Mouse (Mus musculus) stomach, adult 2 months (tissue): ENCODE data around the gene Sirt7. TPM values are rescaled to one million over a fixed set of nuclear protein-coding genes. Genes with fewer than 3 reads are reported as not detected.

Experiments used
- polyA plus RNA-seq: library from polyadenylated mRNA; depleted of rRNA; stranded (reverse); fragments of >200 nt; gene quantifications from 2 replicates; pipeline ENCODE4 v1.2.3, GENCODE M21; 2012; rRNA removed

Gene Sirt7
- polyA plus RNA-seq: 51.2 and 54.2 TPM in 2 replicates

DNA sequence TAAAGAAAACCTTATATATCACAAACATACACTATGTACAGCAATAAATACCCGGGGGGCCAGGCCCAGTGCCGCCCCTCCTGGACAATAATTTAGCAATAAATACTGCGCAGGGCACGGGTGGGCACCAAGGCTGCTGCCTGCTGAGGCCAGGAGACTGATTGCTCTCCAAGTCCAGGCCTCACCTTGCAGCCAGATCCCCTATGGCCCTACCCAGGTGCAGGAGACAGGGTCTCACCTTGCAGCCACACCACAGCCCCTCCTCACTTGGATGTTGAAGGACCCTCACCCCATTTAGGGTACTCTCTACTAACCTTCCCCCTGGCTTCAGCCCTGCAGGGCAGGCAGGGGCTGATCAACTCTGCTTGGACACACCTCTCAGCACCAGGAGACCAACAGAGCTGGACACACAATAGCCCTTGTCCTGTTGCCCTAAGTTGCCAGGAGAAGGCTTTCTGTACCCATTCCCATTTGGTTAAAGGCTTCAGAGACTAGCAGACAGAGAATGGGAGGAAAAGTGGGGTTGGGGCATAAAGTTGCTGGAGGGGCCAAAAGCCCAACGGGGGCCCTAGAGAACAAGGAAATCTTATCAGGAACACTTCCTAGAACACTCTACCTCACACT lies at the start of gene Sirt7:
Gene Sirt7 (minus strand): TSS at position 89 of the 624 bp plus-strand sequence.

DNA sequence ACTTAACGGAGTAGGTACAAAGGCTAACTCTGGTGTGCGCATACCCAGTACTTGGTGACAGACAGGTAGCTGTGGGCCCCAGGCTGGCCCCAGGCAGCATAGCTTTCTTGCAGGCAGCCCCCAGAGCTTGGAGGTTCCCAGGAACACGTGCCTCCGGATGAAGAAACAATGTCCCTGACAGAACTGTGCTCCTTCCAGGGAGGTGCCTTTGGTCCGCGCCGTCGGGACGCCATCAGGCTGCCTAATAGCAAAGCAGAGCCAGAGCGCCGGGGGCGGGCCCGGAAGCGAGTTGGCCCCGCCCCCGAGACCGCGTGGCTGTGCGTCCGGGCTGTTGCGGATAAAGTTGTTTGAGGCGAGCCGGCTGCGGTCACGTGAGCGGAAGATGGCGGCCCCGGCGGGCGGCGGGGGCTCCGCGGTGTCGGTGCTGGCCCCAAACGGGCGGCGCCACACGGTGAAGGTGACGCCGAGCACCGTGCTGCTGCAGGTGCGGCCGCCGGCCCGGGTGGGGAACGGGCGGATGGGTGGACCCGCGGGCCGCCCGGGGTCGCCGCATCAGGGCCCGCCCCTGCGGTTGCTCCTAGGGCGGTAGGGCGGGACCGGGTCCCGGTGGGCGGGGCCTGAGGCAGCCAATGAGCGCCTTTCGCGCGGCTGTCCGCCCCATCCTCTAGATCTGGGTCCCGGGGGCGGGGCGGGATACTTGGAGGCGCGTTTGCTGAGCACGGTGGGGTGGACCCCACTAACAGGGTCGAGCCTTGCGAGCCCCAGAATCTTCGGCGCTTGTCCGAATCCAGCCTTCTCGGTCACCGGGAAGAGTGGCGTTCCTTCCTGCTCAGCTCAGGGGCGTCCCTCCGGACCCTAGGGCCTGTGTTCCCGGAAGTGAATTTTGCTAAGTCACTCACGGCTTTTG lies 47.9 kb upstream of the Sirt7 start, which contains the start of gene Aspscr1:
Gene Aspscr1 (plus strand): TSS at position 287 of the 907 bp plus-strand sequence.

DNA sequence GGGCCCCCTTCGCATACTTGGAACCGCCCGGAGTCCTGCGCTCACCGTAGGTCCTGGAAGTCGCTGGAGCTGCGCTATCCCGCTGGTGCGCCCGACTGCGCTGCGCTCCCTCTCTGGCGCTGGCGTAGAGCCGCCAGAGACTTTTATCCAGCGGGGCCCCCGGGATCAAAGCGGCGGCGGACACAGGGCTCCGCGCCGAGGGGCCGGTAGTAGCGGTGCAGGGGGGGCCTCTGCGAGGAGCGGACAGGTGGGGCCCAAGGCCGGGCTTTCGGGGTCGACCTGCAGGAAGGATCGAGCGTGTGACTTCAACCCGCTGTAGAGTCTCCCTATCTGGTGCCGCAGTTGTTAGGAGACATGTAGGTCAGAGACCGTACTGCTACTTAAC lies 36.0 kb upstream of the Sirt7 start, which contains the start of gene Notum:
Gene Notum (minus strand): TSS at position 100 of the 385 bp plus-strand sequence.

DNA sequence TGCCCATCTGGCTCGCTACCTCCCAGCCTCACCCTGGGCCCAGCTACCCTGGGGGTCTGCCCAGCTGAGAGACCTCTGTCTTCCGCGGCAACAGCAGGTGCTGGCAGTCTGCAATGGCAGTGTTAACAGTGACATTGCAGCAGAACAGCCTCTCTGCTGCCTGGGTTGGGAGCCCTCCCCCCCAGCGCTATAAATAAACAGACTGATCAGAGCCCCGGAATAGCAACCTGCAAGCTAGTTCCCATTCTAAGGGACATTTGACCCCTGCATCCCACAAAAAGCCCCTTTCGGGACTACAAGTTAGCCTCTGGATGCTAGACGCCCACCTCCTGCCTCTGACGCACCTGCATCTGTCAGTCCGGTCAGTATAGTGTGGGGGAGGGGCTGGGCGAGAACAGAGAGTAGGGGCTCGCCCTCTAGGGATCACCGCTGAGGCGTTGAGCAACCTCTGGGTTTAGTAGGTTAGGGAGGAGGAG lies 23.0 kb upstream of the Sirt7 start, which contains the start of gene Myadml2:
Gene Myadml2 (minus strand): TSS at position 158 of the 476 bp plus-strand sequence.

DNA sequence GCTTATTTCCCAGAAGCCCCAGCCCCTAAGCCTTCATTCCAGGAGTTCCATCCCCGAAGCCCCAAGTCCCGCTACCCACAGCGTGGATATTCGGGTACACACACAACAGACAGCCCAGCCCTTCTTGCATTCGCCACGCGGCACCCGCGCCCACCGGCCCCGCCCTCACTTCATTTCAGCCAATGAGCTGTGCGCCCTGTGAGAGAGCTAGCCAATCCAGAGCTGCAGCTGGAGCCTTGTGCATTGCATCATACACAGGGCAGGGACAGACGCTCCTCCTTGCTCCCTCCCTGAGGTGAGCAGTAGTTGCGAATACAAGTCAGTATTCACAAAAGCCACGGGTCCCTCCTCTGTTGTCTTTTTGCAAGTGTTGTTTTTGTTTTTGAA lies 18.6 kb upstream of the Sirt7 start, which contains the start of gene Pycr1:
Gene Pycr1 (minus strand): TSS at position 169 of the 387 bp plus-strand sequence.

DNA sequence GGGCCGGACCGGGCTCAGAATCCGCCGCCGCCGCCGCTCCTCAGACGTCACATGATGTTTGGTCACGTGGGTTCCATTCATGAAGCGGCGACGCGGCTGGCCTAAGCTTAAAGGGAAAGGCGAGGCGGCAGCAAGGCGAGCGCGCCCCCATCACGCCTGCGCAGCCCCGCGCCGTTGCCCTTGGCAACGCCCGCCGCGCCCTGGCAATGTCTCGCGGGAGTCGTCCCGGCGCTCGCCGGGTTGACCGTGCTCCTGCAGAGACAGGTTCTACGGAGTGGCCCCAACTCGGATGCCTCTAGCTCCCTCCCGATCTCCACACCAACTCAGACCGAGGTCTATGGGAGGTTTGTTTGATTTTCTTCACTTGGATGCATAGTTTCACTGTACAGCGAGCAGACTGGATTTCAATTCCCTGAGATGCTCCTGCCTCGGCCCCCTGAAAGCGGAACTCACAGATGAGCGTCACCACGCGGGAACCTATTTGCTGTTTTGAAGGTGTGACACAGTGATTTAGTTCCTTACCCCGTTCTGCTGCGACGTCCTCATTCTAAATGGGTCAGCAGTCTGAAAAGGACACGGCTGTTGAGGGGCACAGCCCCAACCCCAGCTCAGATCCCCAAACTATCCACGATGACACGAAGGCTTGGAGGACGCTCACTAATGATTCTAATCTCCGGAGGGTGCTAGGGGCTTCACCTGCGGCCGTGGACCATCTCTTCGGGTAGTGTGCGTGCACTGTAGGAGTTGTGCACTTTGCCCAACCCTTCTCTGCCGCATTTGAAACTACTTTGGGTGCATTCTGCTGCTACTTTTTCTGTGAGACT lies 8.7 kb upstream of the Sirt7 start, which contains the start of gene Mafg:
Gene Mafg (minus strand): TSS at position 81 of the 824 bp plus-strand sequence.

DNA sequence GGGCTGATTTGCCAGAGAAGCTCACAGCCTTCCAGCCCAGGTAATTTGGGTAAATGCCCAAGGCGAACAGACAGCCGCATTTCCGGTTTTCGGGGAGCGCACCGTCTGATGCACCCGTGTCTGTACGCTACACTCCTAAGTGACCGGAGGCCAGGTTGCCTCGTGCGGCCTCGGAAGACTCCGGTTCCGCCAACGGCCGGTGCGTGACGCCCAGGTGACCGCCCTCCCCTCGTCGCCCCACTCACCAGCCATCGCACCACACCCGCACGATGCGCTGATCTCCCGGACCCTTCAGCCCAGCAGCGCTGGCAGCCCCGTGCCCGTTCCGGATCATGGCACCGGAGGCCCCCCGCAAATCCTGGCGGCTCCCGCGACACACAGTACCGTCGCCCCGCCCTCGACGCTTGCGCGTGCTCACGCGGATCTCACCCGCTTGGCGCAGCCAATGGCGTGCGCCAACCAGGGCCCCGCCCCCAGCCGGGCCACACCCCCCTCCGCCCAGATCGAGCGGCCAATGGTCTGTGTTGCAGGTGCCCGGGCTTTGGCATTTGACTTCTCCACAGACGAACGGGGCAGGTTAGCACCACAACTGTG lies 7.4 kb downstream of the Sirt7 start, which contains the start of gene Pcyt2:
Gene Pcyt2 (minus strand): TSS at position 418 of the 594 bp plus-strand sequence.

DNA sequence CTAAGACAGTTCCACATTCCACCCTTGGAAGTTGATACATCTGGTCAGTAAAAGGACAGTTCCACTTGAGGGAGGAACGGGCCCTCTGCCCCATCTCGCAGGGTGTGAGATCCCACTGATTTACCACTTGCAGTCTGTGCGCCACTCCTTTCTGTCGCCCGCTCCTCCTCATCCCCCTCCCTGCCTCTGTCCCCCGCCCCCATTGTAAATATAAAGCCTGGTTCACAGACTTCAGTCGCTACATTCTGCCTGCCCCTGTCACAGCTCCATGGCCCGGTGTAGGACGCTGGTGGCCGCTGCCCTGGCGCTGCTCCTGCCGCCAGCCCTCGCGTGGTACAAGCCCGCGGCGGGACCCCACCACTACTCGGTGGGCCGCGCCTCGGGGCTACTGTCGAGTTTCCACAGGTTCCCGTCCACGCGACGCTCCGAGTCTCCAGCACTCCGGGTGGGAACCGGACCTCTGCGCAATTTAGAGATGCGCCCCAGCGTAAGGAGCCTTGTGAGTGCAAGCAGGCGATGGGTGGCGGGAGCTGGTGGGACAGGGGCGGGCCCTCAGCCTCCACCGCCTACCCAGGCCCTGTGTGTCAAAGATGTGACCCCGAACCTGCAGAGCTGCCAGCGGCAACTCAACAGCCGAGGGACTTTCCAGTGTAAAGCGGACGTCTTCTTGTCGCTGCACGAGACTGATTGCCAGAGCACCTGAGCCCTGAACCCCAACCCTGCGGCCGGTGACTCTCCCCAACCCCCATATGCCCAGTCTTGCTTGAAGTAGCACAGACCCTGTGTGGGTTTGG lies 16.6 kb downstream of the Sirt7 start, which contains the start of gene Npb:
Gene Npb (plus strand): TSS at position 237 of the 794 bp plus-strand sequence.

DNA sequence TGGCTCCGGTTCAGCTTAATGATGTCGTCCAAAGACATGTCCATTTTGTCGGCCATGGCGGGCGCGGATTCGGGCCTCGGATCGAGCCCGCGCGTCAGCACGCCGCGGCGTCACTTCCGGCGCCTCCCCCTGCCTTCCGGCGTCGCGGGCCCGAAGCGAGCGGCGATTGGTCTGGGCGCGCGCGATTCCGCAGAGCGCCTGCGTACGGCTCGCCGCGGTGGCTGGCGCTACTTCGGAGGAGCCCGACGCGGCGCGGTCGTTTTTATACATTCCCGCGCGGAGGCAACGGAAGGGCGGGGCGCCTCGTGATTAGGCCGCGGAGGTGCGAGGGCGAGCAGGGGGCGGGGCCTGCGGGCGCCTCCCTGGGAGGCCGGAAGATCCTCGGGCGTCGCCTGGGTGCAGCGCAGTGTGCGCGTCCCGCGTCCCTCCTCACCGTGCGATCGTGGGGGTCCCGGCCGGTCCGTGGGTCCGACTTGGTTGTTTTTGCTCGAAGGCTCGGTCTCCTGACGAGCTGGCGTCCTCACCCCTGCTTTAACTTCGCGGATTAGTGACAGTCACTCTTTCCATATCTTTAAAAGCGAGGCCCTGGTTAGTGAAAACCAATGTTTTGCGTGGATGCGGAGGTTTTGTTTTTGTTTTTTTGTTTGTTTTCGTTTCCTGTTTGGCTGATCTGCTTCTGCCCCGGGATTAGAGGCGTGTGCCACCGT lies 26.6 kb downstream of the Sirt7 start, which contains the start of the genes Alyref and Anapc11:
Gene Alyref (minus strand): TSS at position 83 of the 707 bp plus-strand sequence.
Gene Anapc11 (plus strand): TSS at position 139 of the 707 bp plus-strand sequence.

DNA sequence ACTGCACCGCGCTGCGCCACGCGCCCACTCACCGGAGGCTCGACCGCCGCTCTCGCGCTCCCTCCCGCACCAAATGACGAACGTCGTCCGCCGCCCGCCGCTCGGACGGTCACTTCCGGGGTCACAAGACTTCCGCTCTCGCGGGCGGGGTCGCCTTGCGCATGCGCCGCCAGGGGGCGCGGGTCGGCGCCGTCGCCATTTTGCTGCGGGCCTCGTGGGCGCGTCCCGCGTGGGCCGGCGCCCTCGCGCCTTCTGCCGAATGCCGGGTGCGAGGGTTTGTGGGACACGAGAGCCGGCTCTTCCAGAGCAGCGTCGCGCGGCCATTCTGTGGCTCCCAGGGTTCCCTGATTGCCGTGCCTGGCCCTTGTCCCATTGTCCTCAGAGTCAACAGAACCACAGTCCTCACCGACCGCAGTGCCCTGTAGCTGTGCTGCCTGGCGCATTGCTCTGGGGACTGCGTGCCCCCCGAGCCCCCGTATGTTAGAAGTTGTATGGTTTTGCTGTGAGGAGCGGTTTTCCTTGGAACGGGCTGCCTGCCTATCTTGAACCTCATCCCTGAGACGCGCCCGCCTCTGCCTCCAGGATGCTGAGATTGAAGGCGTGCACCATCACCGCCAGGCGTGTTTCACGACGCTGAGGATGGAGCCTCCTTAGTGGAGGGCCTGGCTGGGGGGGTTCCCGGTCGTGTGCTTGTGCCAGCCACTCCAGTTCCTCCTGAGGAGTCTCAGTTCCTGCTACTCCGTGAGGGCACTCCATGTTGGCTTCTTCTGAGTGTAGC lies 43.4 kb downstream of the Sirt7 start, which contains the start of gene Arhgdia:
Gene Arhgdia (minus strand): TSS at position 135 of the 778 bp plus-strand sequence.

DNA sequence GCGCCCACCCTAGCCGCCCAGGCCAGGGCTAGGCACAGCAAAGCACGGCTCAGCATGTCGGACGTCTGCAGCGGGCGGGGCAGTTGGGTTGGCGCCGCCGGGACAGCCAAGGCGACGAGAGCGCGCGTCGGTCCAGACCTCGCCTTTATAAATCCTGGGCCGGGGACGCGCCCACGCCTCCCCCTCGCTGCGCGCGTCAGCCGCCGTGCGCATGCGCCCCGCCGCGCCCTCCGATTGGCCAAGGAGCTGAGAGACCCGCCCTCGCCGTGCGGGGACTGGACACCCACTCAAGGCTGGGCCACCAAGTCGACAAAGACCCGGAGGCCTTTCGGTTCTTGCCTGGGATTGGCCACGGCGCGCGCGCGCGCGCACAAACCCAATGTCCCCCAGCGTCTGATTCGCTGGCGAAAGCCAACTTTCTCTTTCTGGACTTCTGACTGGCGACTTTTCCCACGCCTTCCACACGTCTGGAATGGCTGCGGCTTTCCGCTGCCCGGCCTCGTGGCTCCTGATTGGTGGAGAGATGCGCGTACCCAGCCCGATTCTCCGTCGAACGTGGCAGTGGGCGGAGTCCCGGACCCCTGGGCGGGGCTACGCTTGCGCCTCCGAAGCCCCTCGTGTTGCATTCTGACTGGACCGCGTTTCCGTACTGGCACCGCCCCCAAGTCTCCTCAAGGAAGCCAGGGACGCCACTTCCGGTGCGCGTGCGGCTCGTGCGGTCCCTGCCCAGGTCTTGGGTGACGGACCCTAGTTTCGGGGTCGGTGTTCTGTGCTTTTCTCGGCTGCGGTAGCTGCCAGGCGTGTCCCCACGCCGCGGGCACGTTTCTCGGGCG lies 52.1 kb downstream of the Sirt7 start, which contains the start of gene P4hb:
Gene P4hb (minus strand): TSS at position 502 of the 833 bp plus-strand sequence.

Other genes with a start within 250 kb of the Sirt7 start
- gene Faap100, start 246.5 kb downstream of the Sirt7 start, polyA plus RNA-seq: 31.6 and 51.6 TPM in 2 replicates
- 28.8 and 32.2 TPM in 2 replicates for gene Nploc4, start 187.5 kb downstream of the Sirt7 start, polyA plus RNA-seq
- not detected in 2 replicates for gene Tspan10, start 182.6 kb downstream of the Sirt7 start, polyA plus RNA-seq
- 0.18 and 0.35 TPM in 2 replicates for gene Pde6g, start 171.7 kb downstream of the Sirt7 start, polyA plus RNA-seq
- gene Oxld1, start 167.2 kb downstream of the Sirt7 start, polyA plus RNA-seq: 15.7 and 34.1 TPM in 2 replicates
- gene Ccdc137, start 167.1 kb downstream of the Sirt7 start, polyA plus RNA-seq: 3.0 and 4.9 TPM in 2 replicates
- 7.5 and 11.8 TPM in 2 replicates for gene Arl16, start 157.6 kb downstream of the Sirt7 start, polyA plus RNA-seq
- 83.7 and 108 TPM in 2 replicates for gene Mrpl12, start 140.6 kb downstream of the Sirt7 start, polyA plus RNA-seq
- 158 and 235 TPM in 2 replicates for gene Slc25a10, start 133.4 kb downstream of the Sirt7 start, polyA plus RNA-seq
- 0.55 and 0.69 TPM in 2 replicates for gene Gcgr, start 94.5 kb downstream of the Sirt7 start, polyA plus RNA-seq
- 40.9 and 56.7 TPM in 2 replicates for gene Mcrip1, start 75.5 kb downstream of the Sirt7 start, polyA plus RNA-seq
- 1.6 and 1.8 TPM in 2 replicates for gene Ppp1r27, start 74.1 kb downstream of the Sirt7 start, polyA plus RNA-seq
- 153 and 166 TPM in 2 replicates for gene P4hb, start 52.0 kb downstream of the Sirt7 start, polyA plus RNA-seq
- gene Arhgdia, start 43.6 kb downstream of the Sirt7 start, polyA plus RNA-seq: 426 and 509 TPM in 2 replicates
- 5.8 and 8.6 TPM in 2 replicates for gene Alyref, start 26.9 kb downstream of the Sirt7 start, polyA plus RNA-seq
- 72.4 and 94.8 TPM in 2 replicates for gene Anapc11, start 26.8 kb downstream of the Sirt7 start, polyA plus RNA-seq
- 58.0 and 94.3 TPM in 2 replicates for gene Npb, start 16.8 kb downstream of the Sirt7 start, polyA plus RNA-seq
- 138 and 161 TPM in 2 replicates for gene Pcyt2, start 7.3 kb downstream of the Sirt7 start, polyA plus RNA-seq
- gene Mafg, start 8.4 kb upstream of the Sirt7 start, polyA plus RNA-seq: 21.0 and 21.3 TPM in 2 replicates
- gene Pycr1, start 18.5 kb upstream of the Sirt7 start, polyA plus RNA-seq: 29.3 and 57.1 TPM in 2 replicates
- 0.97 and 1.2 TPM in 2 replicates for gene Myadml2, start 22.9 kb upstream of the Sirt7 start, polyA plus RNA-seq
- gene Notum, start 35.9 kb upstream of the Sirt7 start, polyA plus RNA-seq: 1.1 and 1.4 TPM in 2 replicates
- 70.2 and 73.5 TPM in 2 replicates for gene Aspscr1, start 47.7 kb upstream of the Sirt7 start, polyA plus RNA-seq
- 41.1 and 48.0 TPM in 2 replicates for gene Cenpx, start 88.5 kb upstream of the Sirt7 start, polyA plus RNA-seq
- 13.7 and 15.6 TPM in 2 replicates for gene Lrrc45, start 88.7 kb upstream of the Sirt7 start, polyA plus RNA-seq
- gene Rac3, start 96.2 kb upstream of the Sirt7 start, polyA plus RNA-seq: 7.0 and 10.6 TPM in 2 replicates
- gene Dcxr, start 102.0 kb upstream of the Sirt7 start, polyA plus RNA-seq: 54.6 and 59.7 TPM in 2 replicates
- gene Cbr2, start 106.9 kb upstream of the Sirt7 start, polyA plus RNA-seq: 69.9 and 82.3 TPM in 2 replicates
- 0.87 and 18.1 TPM in 2 replicates for gene Hmga1b, start 137.6 kb upstream of the Sirt7 start, polyA plus RNA-seq
- 36.8 and 56.8 TPM in 2 replicates for gene Rfng, start 159.0 kb upstream of the Sirt7 start, polyA plus RNA-seq
- gene Gps1, start 159.0 kb upstream of the Sirt7 start, polyA plus RNA-seq: 65.1 and 81.6 TPM in 2 replicates
- gene Dus1l, start 171.2 kb upstream of the Sirt7 start, polyA plus RNA-seq: 16.7 and 20.0 TPM in 2 replicates
- 320 and 400 TPM in 2 replicates for gene Fasn, start 199.3 kb upstream of the Sirt7 start, polyA plus RNA-seq